Mouse (Mus musculus) mouse trophoblast stem cell (cell line): ENCODE data around the gene Mettl27.

Experiments used
- in situ Hi-C, 2 experiments: fragments of 300-500 bp; cut with MseI, MboI; formaldehyde crosslinking; loops; 2 replicates in 1 of 2; 3 replicates in 1 of 2; pipeline ENCODE4 v1.15.1; 2025

Mettl27 gene

DNA sequence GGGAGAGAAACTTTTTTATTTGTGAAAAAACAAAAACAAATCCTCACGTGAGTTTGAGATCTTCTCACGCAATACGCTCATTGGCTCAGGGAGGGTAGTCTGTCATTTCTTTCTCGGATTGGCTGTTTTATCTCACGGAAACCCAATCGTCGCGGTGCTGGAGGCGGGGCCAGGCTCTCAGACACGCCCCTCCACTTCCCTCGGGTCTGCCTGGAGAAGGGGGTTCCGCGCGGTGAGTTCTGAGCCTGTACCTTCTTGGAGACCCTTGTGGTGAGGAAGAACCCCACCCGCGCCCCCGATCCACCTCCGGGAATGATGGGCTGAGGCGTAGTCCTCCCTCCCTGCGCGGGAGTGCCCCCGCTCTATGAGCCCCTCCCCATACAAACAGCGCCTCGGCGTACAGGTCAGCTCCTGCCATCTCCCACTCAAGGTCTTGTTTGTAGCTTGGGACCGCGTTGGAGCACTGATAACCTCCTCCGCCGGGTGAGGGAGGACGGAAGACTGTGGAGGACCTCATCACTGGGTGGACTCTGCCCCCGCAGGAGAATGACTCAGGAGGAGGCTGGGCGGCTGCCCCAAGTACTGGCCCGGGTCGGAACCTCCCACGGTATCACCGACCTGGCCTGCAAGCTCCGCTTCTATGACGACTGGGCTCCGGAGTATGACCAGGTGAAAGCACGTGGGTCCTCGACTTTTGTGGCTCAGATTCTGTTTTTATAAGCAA lies at the start of gene Mettl27:
Gene Mettl27 (plus strand): TSS at position 190 of the 724 bp plus-strand sequence.
- in situ Hi-C loops = no loop called here

DNA sequence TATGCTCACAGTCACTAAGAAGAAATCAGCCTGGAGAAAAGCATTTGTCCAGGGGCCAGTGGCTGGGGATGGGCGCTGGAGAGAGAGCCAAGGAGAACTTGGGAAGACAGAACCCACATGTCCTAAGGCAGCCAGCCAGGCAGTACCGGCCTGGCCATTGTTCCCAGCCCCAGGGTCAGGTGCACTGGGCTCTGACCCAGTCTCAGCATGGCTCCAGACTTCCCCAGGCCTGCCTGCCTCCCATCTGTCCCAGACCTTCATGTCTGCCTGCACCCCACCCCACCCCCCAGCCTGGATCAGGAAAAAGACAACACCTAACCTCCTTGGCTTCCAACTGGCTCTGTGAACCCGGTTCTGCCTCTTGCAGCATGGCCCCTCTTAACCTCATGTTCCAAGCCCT lies 49.1 kb upstream of the Mettl27 start:
- in situ Hi-C loops = loop anchor here in 1 of 2 experiments (25.0 kb wide), 1 partner anchor 96 kb away; no protein-coding TSS in a partner anchor

DNA sequence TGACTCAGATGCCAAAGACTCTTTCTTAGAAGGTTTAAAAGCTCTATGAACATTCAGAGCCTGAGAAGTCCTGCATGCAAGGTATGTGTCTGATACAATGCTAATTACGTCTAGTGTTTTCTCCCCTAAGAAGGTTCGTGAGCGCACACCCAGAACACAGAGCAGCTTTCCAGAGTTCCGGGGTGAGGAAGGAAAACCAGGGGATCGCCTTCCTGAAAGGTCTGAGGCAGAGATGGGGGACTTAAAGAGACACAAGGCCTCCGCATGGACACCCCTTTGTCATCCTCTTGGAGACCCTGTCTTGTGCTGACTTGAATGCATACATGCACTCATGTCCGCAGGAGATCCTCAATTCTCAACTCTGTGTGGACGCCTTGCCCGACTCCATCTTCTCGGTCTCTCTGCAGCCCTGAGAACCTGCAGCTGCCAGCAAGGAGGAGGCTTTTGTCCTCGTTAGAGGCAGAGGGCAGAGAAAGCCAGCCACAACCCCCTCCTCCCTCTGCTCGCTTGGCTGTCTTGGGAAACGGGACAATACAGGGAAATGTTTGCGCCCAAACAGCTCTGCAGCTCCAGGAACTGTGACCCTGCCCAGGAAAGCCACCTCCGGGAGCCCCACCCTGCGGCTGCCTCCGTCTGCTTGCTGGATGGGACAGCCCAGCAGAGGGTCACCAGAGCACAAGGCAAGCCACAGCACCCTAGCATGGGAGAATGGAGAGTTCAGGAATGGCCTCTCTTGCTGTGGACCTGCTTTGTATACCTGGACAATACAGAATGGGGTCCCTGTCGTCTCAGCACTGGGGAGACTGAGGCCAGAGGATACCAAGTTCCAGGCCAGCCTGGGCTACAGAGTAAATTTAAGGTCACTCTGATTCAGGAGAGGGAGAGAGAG lies 44.5 kb upstream of the Mettl27 start:
- in situ Hi-C loops = loop anchor here in 1 of 2 experiments (25.0 kb wide), 1 partner anchor 100 kb away; no protein-coding TSS in a partner anchor

DNA sequence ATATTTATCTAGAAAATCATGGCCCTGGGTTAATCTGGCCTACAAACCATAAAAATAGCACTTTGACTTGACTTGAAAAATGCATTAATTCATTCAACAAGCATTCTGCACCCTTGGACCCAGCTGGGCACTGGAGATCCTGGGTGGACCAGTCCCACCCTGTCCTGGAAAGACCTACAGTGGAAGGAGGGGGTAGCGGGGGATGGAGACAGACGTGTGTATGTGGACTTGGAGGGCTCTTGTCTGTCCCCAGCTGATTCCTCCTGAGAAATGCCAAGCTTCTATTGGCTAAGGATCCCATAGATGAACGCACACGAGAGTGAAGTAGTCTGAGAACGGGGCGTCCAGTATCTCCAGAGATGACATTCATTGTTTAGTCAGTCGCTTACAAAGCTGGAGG lies 43.7 kb upstream of the Mettl27 start:
- in situ Hi-C loops = loop anchor here in 1 of 2 experiments (25.0 kb wide), 1 partner anchor 101 kb away; no protein-coding TSS in a partner anchor

DNA sequence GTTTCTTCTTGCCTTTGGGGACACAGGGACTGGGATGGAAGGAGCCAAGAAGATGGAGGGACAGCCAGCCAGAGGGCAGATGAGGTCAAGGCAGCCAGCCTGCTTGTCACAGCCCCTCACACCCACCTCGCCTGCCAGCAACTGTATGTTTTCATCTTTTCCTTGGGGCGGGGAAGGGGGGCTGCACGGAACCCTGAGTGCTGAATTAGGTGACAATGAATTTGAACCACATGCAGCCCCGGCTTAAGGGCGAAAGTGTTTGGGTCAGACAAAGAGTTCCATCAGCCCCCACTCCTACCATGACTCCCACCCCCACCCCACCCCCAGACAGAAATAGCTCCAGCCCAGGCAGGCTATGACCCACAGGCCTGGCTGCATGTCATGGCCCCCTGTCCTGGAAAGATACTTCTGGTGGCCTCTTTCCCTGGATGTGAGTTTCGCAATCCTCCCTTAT lies 41.5 kb upstream of the Mettl27 start:
- in situ Hi-C loops = loop anchor here (5.0 to 25.0 kb wide), 2 partner anchors 103 to 113 kb away; no protein-coding TSS in a partner anchor

DNA sequence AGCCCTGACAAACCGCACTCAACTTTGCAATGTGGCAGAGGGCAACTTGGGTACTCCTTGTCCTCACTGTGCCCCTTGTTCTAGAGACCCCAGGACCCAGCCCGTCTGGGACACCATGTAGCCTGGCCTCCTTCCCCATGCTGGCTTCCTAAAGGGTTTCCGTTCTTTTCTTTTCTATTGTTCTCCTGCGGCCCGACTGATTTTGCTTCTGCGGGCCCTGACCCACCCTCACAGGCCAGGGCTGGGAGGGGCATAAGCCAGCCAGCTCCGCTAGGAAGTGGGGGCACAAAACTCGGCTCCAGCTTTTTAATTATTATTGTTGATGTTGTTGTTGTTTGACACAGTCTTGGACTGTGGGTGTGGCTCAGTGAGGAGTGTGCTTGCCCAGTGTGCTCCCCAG lies 40.6 kb upstream of the Mettl27 start:
- in situ Hi-C loops = loop anchor here (5.0 to 25.0 kb wide), 2 partner anchors 104 to 114 kb away; no protein-coding TSS in a partner anchor

DNA sequence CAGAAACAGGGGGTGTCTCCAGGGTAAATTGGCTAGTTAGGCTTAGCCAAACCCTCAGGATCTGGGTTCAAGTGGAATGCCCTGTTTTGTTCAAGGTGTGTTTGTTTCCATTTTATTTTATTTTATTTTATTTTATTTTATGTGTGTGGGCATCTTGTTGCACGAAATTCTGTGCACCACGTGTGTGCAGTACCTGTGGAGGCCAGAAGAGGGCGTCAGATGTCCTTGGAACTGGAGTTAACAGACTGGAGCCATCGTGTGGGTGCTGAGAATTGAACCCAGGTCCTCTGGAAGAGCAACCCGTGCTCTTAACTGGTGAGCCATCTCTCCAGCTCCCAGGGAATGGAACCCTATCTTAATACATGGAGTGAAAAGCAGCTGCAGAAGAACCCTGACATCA lies 39.5 kb upstream of the Mettl27 start:
- in situ Hi-C loops = loop anchor here (5.0 to 25.0 kb wide), 2 partner anchors 105 to 115 kb away; no protein-coding TSS in a partner anchor

DNA sequence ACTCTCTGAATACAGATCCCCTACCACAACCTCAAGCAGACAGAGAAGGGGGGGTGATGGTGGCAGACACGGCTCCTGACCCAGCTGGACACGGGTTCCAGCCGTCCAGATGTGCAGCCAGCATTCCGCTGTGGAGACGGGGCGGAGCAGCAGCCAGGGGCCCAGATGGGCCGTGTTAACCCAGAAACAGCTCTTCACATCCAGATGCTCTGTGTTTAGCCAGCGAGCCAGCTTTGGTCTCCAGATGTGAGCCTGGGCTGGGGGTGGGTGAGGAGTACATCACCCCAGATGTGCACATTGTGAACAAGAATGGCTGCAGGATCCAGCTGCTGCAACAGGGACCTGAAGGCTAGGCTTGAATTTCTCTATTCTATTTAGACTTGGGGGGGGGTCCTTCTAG lies 36.9 kb upstream of the Mettl27 start:
- in situ Hi-C loops = loop anchor here in 1 of 2 experiments (25.0 kb wide), 1 partner anchor 108 kb away; no protein-coding TSS in a partner anchor

DNA sequence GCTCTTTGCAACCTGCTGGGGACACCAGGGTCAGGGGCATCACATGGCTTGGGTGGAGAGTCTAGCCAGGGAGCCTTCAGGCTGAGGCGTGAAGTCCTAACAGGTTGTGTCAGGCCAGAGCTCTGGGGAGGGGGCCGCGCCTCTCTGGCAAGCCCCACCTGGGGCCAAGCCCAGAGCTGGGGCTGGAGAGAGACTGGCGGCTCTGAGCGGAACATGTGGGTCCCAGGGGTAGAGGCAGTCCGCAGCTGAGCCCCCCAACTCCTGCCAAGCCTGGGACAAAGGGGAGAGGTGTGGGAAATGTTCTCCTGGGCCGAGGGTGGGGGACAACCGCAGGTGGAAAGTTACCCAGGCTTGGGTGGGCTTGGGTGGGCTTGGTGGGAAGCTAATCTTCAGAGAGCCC lies 35.2 kb upstream of the Mettl27 start:
- in situ Hi-C loops = loop anchor here in 1 of 2 experiments (25.0 kb wide), 1 partner anchor 110 kb away; no protein-coding TSS in a partner anchor

DNA sequence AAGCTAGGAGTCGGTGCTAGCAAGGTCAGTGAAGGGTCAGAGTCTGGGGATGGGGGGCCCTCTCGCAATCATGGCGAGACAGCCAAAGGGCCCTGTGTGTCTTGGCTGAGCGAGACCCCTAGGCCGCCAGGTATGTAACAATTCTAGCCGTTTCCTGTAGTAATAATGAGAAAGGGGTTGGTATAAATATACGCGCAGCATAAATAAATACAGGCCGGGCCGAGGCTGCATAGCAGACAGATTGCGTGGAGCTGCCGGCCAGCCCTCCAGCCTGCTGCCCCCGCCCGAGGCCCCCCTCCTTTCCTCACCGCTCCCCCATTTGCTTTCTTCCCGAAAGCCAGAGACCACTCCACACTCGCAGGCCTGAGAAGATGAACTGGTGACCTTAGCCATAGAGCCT lies 34.6 kb upstream of the Mettl27 start:
- in situ Hi-C loops = loop anchor here in 1 of 2 experiments (25.0 kb wide), 1 partner anchor 110 kb away; no protein-coding TSS in a partner anchor

DNA sequence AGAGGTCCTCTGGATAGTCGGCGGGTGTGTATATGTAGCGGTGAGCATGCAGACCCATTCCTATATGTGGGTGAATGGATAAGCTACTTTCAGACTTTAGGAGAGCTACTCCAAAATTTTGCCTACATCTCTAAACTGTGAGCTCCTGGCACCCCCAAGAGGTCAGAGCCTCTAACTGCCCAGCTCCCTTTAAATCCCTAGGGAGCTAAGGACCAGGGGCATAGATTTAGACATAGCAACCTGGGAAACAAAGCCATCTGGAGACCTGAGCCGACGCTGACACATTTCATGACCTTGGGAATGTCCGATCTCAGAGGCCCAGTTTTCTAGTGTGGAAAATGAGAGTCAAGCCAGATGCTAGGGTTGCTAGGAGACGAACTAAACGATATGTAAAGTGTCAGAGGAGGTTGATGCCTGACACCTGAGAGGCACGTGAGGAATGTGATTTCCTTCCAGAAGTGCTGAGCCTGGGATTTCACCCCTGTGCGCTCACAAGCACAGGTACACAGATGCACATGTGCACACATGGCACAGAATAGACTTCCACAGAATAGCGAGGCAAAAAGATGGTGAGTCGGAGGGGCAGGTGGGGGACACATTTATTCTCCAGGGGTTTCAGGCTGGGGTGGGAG lies 31.0 kb upstream of the Mettl27 start:
- in situ Hi-C loops = no loop called here

DNA sequence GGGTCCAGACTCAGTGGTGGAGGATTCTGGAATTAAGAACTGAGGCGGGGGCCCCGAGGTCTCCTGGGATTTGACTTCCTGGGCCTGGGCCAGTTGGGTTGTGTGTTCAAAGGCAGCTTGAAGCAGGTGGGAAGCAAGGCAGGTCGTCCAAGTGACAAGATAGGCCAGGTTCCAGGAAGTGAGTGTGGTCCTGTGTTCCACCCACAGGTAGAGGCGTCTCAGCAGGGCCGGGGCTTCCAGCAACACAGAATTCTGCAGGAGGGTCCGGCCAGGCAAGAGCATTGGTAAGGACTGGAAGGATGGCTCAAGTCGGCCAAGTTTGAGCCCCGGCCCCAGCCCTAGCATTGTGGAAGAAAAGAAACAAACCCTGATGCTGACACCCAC lies 30.5 kb upstream of the Mettl27 start:
- in situ Hi-C loops = no loop called here

DNA sequence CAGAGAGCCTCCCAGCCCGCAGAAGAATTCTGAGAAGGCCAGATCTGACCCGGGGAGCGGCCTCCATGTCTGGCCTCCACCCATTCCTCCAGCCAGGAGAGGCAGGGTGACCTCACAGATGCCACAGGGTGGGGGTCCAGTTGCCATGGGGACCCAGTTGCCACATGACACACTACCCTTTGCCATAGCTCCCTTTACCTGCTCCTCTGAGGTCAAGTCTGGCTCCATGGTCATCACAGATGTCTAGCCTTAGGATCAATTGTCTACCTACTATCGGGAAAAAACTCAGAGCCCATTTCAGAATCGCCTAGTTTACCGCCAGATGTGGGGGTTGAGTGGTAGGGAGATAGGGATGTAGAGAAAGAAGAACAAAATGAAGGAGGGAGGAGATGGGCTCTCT lies 25.5 kb upstream of the Mettl27 start, which contains the start of gene Tmem270:
Gene Tmem270 (minus strand): TSS at position 101 of the 400 bp plus-strand sequence.
- in situ Hi-C loops = no loop called here

DNA sequence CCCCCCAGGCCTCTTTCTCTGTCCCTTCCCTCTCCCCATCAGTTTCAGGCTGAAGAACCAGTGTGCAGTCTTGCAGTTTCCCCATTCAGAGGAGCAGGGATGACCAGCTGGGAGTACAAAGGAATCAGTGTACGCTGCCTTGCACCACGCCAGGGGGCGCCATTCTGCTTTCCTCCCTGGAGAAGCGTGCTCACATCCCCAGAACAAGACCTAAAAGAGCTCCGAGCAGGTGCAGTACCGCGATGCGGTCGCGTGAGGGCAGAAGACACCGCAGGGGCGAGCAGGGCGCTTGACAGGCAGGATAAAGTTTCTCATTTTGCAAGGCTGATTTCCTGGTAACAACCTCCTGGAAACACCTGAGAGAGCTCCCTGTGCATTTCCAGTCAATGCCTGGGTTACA lies 25.0 kb upstream of the Mettl27 start:
- in situ Hi-C loops = no loop called here

DNA sequence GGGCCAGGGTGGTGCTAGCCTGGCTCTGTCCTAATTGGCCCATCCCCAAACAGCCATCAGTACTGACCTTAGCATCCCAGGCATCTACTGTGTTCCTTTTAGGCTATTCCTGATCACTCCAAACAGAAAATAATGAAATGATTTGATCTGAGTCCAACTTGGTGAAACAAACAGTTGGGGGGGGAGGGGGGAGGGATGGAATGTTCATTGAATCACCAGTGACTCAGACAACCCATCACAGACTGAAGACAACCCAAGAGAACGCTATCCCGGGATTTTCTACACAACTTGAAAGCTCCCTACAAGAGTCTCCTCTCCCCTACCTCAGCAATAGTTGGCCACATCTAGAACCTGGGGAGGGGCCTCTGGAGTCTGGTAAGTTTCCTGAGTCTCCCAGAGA lies 20.3 kb upstream of the Mettl27 start:
- in situ Hi-C loops = loop anchor here in 1 of 2 experiments (5.0 kb wide), 1 partner anchor 55 kb away; no protein-coding TSS in a partner anchor

DNA sequence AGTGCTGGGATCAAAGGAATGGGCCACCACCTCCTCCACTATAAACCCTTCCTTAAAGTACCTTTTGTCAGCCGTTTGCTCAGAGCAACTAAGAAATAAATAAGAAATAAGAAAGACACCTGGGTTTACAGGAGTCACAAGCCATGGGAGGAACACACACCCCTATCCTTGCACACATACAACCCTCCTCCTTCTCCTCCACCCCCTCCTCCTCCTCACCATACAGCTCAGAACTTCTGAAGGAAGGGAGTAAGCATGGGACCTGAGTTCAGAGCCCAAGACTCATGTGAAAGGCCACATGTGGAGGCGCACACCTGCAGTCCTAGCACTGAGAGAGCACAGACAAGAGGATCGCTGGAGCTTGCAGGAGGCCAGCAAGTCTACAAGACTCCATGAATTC lies 18.8 kb upstream of the Mettl27 start:
- in situ Hi-C loops = loop anchor here in 1 of 2 experiments (5.0 kb wide), 1 partner anchor 54 kb away; no protein-coding TSS in a partner anchor

DNA sequence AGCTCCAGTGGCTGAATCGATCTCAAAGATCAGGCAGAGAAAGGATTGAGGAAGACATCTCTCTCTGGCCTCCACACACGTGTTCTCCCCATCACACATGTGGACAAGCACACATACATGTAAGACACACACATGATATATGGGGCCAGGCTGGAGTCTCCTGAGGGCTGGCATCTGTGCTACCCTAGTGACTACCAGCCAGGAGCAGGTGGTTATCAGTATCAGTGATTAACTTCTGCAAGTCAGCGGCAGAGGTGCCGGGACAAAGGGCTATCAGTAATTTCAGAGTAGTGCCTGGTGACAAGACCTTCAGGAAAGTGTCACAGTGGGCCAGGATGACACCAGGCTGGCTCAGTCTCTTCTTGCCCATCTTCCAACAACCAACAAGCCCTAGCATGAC lies 18.4 kb upstream of the Mettl27 start:
- in situ Hi-C loops = loop anchor here in 1 of 2 experiments (5.0 kb wide), 1 partner anchor 54 kb away; no protein-coding TSS in a partner anchor

DNA sequence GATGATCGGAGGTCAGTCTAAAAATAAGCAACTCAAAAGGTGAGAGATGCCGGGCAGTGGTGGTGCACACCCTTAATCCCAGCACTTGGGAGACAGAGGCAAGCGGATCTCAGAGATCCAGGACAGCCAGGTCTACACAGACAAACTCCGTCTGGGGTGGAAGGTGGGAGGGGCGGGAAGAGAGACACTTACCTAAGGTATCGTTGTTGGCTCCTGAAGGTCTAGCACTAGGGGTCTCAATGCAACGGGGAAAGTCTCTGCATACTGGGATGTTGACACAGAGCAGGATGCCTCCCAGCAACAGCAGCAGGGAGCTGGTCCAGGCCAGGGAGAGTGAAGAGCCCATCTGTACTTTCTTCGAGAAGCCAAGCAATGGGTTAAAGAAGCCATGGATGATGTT lies 17.7 kb upstream of the Mettl27 start:
- in situ Hi-C loops = loop anchor here in 1 of 2 experiments (5.0 kb wide), 1 partner anchor 53 kb away; no protein-coding TSS in a partner anchor

DNA sequence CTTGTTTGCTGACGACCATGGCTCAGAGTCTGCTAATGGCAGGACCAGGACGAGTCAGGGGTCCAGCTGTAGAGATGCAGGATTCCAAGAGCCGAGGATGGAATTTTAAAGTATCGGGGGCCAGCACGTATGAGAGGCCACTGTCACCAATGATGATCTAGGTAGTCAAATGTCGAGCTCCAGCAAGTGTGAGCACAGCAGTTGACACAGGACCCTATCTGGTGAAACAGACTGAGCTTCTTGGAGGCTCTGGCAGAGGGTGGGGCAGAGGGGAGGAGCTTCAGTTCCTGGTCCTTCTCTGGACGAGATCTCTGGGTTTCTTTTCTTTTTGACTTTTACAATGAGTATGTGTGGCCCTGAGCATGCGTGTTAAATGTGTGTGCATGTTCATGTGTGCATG lies 16.9 kb upstream of the Mettl27 start, which contains the start of gene Cldn13:
Gene Cldn13 (minus strand): TSS at position 216 of the 400 bp plus-strand sequence.
- in situ Hi-C loops = no loop called here

DNA sequence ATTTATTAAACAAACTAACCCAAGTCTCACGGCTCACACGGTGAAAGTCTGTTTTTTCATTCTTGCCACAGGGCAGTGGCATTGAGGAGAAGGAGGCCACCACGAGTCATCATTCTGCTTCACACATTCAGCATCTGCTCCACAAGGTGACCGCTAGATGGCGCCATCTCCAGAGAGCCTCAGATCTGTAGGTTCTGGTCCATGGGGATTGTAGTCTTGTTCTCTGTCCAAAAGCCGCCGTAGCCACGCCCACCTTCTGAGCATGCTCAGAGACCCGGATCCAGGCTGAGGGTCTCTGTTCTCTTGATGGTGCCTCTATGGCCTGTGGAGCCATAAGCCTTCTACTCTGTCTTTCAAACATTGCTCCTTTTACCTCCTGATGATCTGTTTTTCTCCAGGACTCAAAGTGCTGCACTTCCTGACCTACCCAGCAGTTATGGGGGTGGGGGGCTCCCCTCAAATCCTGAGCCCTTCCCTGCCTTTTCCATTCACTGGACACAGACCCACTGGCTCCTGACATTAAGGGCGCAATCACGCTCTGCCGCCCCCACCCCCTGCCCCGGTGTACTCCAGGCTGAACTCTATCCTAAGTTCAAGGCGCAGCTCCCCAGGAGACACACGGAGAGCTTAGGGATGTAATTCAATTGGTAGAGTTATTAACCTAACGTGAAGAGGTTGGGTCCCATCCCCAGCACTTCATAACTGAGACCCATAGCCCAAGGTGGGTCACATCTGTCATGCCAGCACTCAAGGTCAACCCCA lies 13.9 kb upstream of the Mettl27 start:
- in situ Hi-C loops = no loop called here
